Mouse (Mus musculus) forebrain, postnatal 0 days (tissue): ENCODE results near the gene Dmrtb1. TPM values are rescaled to one million over a fixed set of nuclear protein-coding genes. Genes with fewer than 3 reads are reported as not detected.

Experiments used
- ATAC-seq: fragments of 200-750 bp; cut with Nextera tagmentation; 2 replicates; pipeline ENCODE4 v1.8.0; 2017; ENCODE audit warnings: mild to moderate bottlenecking, moderate library complexity
- DNase-seq: peaks from one replicate; pipeline ENCODE4 v3.0.0-alpha.2; 2015
- H3K27ac ChIP-seq: fragments of 300-500 bp; sonication (generic); 2 replicates; pipeline ENCODE4 v1.5.1; 2014; ENCODE audit warnings: low read depth, mild to moderate bottlenecking, antibody characterized with exemption, low read length, moderate library complexity, mixed read lengths
- H3K27me3 ChIP-seq: fragments of 300-500 bp; sonication (generic); 2 replicates; pipeline ENCODE4 v1.6.1; 2014; ENCODE audit warnings: mild to moderate bottlenecking, low read length, mixed read lengths; ENCODE audit not compliant: insufficient read depth
- H3K36me3 ChIP-seq: fragments of 300-500 bp; sonication (generic); 2 replicates; pipeline ENCODE4 v1.6.1; 2014; ENCODE audit warnings: mild to moderate bottlenecking, moderate library complexity; ENCODE audit not compliant: insufficient read depth
- H3K4me1 ChIP-seq: fragments of 300-500 bp; sonication (generic); 2 replicates; pipeline ENCODE4 v1.6.1; 2014; ENCODE audit warnings: antibody characterized with exemption; ENCODE audit not compliant: insufficient read depth
- H3K4me2 ChIP-seq: fragments of 300-500 bp; sonication (generic); 2 replicates; pipeline ENCODE4 v1.6.1; 2014; ENCODE audit warnings: low read depth, mild to moderate bottlenecking, moderate library complexity
- H3K4me3 ChIP-seq: fragments of 300-500 bp; sonication (generic); 2 replicates; pipeline ENCODE4 v1.5.1; 2014; ENCODE audit warnings: low read depth, low read length, mixed read lengths
- H3K9ac ChIP-seq: fragments of 300-500 bp; sonication (generic); 2 replicates; pipeline ENCODE4 v1.6.1; 2014; ENCODE audit warnings: mild to moderate bottlenecking
- H3K9me3 ChIP-seq: fragments of 300-500 bp; sonication (generic); 2 replicates; pipeline ENCODE4 v1.6.1; 2016; ENCODE audit warnings: low read length
- CTCF ChIP-seq: sonication (generic); IDR thresholded peaks from 2 replicates; pipeline ENCODE4 v1.5.1; 2016; ENCODE audit warnings: antibody characterized with exemption, control low read depth, low read depth
- WGBS: fragments of 180-500 bp; shearing (Covaris S2); extraction: QIAGEN DNeasy Blood & Tissue Kit; methylation state at CpG from one replicate; pipeline ENCODE4 v1.1.7; 2014; 5-methylcytosine and 5-hydroxymethylcytosine counted together
- polyA plus RNA-seq: library from polyadenylated mRNA; unstranded; fragments of >200 nt; fragmentation: Nextera tagmentation; extraction: Ambion mirVana; gene quantifications from 2 replicates; pipeline ENCODE4 v1.2.1, GENCODE M21; 2015
- total RNA-seq: library from RNA; depleted of rRNA; stranded (reverse); fragments of >200 nt; gene quantifications from 2 replicates; pipeline ENCODE4 v1.2.3, GENCODE M21; 2014

Gene Dmrtb1
- total and polyA plus RNA-seq, 2 experiments from 2014 or later: 14.0 to 21.7 TPM

DNA sequence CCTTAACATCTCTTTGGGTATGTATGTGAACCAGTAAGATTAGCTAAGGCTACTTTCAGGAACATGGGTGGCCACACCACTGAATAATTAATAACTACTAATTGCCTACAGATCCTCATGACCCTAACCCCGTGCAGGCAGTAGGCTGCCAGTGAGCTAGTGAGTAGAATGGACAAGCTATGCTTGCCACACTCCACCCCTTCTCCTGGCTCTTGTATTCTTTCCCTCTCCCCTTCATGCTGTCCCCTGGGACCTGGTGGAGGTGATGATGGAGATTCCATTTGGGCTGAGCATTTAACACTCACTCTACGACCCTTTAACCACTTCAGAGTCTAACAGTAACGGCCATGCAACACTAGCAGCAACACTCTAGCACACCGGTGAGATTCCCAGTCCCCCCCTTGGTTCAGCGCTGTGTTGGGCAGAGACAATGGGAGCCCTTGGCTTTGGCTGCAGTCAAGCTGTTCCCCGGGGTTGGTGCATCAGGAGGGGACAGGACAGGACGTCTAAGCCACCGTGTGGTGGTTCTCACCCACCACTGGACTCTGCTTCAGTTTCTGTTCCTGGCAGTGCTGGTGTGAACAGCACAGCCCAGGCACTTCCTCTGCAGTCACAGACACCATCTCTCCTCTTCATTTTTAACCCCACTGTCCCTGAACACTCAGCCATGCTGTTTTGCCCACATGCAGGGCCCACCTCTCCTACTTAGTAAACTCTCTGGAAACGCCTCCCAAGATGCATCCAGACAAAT is 2.8 kb downstream of the Dmrtb1 start:
- H3K9me3 ChIP-seq: no peaks in the 10 kb centered on the region
- H3K4me1 ChIP-seq: 0 out of 2 replicates have a peak, but pooled peaks cover 6% of the 10 kb centered on the region
- WGBS: 31% methylated on average over 9 of the region's 9 CpGs
- peak; percentile 25 for ATAC-seq
- no peaks in the 10 kb centered on the region for H3K27me3 ChIP-seq
- TF ChIP-seq CTCF: no peak
- no peak for DNase-seq
- no peak overlapping the region for H3K27ac ChIP-seq
- H3K9ac ChIP-seq: no peak overlapping the region
- no peak overlapping the region for H3K4me3 ChIP-seq
- no peak overlapping the region for H3K4me2 ChIP-seq
- H3K36me3 ChIP-seq: no peaks in the 10 kb centered on the region

DNA sequence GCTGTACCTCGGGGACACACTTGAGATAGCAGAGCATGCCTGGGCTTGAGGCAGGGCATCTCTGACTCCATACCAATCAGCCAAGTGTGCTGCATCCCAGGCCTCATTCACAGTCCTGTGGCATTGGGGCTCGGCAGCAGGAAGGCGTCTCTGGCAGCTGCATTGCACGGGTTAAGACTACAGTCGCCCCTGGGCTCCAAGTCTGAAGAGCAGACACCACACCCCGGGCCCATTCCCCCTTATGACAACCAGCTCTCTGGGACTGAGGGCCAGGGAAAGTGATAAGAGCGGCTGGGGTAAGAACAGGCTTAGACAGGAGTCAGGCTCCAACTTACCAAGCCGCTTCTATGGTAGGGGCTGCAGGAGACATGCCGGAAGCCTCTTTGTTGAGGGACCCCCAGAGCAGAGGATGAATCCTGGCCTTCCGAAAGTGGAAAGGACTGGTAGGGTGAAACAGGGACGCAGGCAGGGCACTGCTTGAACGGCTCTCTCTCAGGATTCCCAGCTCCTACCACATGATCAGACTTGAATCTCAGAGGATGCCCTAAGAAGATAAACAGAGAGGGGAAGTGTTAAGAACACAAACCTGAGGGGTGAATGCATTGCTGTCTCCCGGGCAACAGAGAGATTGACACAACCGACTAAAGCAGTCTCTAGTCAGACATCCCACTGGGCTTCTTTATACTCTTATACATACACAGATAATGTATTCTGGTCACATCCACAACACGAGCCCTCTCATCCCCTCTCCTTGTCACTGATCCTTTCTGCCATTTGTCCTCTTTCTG is 3.5 kb downstream of the Dmrtb1 start:
- H3K36me3 ChIP-seq: no peaks in the 10 kb centered on the region
- 0 out of 2 replicates have a peak overlapping the region, but pooled peaks have one; percentile 3 for H3K4me2 ChIP-seq
- no peak overlapping the region for H3K4me3 ChIP-seq
- no peaks in the 10 kb centered on the region for H3K9me3 ChIP-seq
- ATAC-seq: peak; percentile 89
- peak overlapping the region; percentile 51 for H3K27ac ChIP-seq
- peak; percentile 47 for DNase-seq
- WGBS: 22% methylated on average over 15 of the region's 15 CpGs
- peak overlapping the region; percentile 14; the same call in 1 of the 2 replicates for H3K9ac ChIP-seq
- TF ChIP-seq CTCF: no peak
- H3K4me1 ChIP-seq: 0 out of 2 replicates have a peak, but pooled peaks cover 6% of the 10 kb centered on the region
- H3K27me3 ChIP-seq: no peaks in the 10 kb centered on the region

DNA sequence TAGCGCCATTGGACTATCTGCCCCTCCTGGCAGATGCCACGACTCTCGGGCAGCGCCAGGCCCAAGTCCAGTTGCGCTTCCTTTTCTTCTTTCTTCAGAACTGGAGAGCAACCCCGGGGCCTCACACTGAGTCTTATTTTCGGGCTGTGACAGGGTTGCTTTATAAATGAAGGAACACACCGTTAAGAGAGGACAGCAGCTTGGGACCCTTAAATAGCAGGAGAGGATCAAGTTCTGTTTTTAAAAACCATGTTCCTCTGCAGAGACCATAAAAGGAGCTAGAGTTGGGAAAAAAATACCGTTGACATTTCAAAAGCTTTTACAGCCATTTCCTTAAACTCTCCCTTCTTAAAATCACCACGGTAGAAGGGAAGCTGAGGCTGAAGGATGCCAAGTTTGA is 8.4 kb downstream of the Dmrtb1 start:
- H3K27me3 ChIP-seq: no peaks in the 10 kb centered on the region
- H3K4me2 ChIP-seq: no peak overlapping the region
- H3K4me3 ChIP-seq: no peak overlapping the region
- H3K36me3 ChIP-seq: no peaks in the 10 kb centered on the region
- 60% methylated on average over 10 of the region's 10 CpGs for WGBS
- no peak overlapping the region for H3K27ac ChIP-seq
- H3K9me3 ChIP-seq: no peaks in the 10 kb centered on the region
- no peak overlapping the region for H3K9ac ChIP-seq
- peaks cover 11% of the 10 kb centered on the region for H3K4me1 ChIP-seq
- TF ChIP-seq CTCF: no peak
- ATAC-seq: no peak
- no peak for DNase-seq

DNA sequence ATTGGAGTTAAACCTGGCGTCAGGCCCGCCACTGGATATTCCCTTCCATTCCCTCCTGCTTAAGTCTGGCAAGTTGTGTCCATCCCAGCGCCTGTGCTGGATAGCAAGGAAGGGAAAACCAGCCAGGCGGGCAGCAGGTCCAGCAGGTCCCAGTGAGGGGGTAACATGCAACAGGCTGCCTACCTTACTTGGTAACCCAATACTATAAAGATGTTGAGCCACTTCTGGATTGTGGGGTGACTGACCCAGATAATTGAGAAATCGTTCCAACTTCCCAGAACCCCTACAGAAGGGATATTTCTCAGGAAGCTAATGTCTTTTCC is 9.7 kb downstream of the Dmrtb1 start:
- H3K4me1 ChIP-seq: peaks cover 7% of the 10 kb centered on the region
- TF ChIP-seq CTCF: no peak
- H3K27ac ChIP-seq: no peak overlapping the region
- DNase-seq (no peak), ATAC-seq (no peak; the same call in 1 of the 2 replicates)
- H3K9ac ChIP-seq: no peak overlapping the region
- WGBS: 25% methylated on average over 5 of the region's 5 CpGs
- no peaks in the 10 kb centered on the region for H3K9me3 ChIP-seq
- no peaks in the 10 kb centered on the region for H3K27me3 ChIP-seq
- H3K36me3 ChIP-seq: no peaks in the 10 kb centered on the region
- H3K4me2 ChIP-seq: peak overlapping the region; percentile 33
- no peak overlapping the region for H3K4me3 ChIP-seq

DNA sequence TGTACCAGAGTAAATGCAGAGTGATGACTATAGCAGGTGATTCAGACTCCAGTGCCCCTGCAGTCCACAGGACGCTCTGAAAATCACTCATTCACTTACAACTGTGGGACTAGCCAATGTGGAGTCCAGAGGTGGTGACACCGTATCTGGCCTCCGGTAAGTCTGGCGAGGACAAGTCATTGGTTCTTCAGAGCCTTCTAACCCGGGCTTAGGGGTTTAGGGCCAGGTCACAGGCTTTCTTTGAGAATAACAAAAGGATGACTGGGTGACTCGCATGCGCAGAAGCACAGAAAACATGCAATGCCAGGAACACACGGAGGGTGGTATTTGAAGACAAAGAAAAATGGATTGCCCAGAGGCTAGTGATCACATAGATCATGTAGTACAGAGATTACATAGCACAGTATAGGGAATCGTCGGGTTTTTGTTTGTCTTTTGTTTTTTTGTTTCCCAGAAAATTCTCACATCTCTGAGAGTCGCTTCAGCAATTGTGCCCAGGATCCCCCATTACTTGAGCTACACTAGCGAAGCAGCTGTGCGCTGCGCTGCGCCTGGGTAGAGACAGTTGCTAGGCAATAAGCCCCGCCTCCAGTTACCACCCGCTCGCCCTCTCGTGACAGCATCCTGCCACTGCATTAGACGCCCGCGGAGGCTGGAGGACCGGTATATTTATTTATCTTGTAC is 10.2 kb downstream of the Dmrtb1 start:
- no peaks in the 10 kb centered on the region for H3K27me3 ChIP-seq
- H3K4me1 ChIP-seq: peaks cover 7% of the 10 kb centered on the region
- H3K9ac ChIP-seq: no peak overlapping the region
- H3K36me3 ChIP-seq: no peaks in the 10 kb centered on the region
- peak overlapping the region; percentile 88 for H3K27ac ChIP-seq
- H3K4me3 ChIP-seq: no peak overlapping the region
- peak overlapping the region; percentile 33 for H3K4me2 ChIP-seq
- TF ChIP-seq CTCF: peak; percentile 74
- peak; percentile 98 for ATAC-seq
- no peaks in the 10 kb centered on the region for H3K9me3 ChIP-seq
- whole genome bisulfite sequencing: 13% methylated on average over 23 of the region's 23 CpGs
- peak; percentile 97 for DNase-seq

DNA sequence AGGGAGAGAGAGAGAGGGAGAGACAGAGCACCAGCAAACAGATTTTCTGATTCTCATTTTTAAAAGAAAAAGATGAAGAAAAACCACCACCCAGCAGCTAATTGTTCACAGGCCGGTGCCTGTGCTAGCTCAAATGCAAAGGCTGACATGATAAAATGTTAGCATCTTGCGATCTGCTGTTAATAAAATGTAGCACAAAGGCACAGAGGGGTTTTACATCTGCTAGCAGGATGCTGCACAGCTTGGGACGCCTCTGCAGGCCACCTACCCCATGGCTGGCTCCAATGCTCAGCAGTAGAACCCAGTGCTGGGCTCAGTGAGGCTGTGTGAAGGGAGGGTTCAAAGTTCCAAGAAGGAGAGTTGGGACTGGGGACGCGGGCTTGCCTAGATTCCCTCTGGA is 13.3 kb downstream of the Dmrtb1 start:
- DNase-seq (no peak), ATAC-seq (no peak)
- H3K4me1 ChIP-seq: peaks cover 7% of the 10 kb centered on the region
- H3K9ac ChIP-seq: no peak overlapping the region
- WGBS: 63% methylated on average over 5 of the region's 5 CpGs
- no peaks in the 10 kb centered on the region for H3K27me3 ChIP-seq
- no peaks in the 10 kb centered on the region for H3K36me3 ChIP-seq
- no peaks in the 10 kb centered on the region for H3K9me3 ChIP-seq
- no peak overlapping the region for H3K4me2 ChIP-seq
- H3K27ac ChIP-seq: no peak overlapping the region
- no peak overlapping the region for H3K4me3 ChIP-seq
- no peak for TF ChIP-seq CTCF
